In genomic region chr13:48968750-48969088, GRCm38 (mm10) we compare ENCODE assay signal across 8 mouse cellular contexts. TPM values are rescaled to one million over a fixed set of nuclear protein-coding genes. Genes with fewer than 3 reads are reported as not detected.
DNase-seq lines count a peak whose midpoint lies in the region; ATAC-seq and TF ChIP-seq lines count a peak whose summit lies in the region.

No protein-coding gene starts in this region.

- H3K4me1 ChIP-seq in lung, embryonic 14.5 days (ENCODE audit: insufficient read depth): peaks cover 11% of the 10 kb centered on the region
- H3K4me1 ChIP-seq in embryonic fibroblast, embryonic 13.5 days (ENCODE audit: control insufficient read depth, insufficient read depth, low read length): no peaks in the 10 kb centered on the region; the same call in 1 of the 2 replicates
- H3K4me1 ChIP-seq in limb, embryonic 12.5 days (replicated peaks): peaks cover 41% of the 10 kb centered on the region
- H3K4me1 ChIP-seq in olfactory bulb, adult 2 months (ENCODE audit: control insufficient read depth, insufficient read depth, low read length): peaks cover 13% of the 10 kb centered on the region

- peak overlapping the region; percentile 96 for H3K9ac ChIP-seq in lung, embryonic 14.5 days
- peak overlapping the region; percentile 95 for H3K9ac ChIP-seq in limb, embryonic 12.5 days (replicated peaks)

- no peaks in the 10 kb centered on the region for H3K9me3 ChIP-seq in lung, embryonic 14.5 days (ENCODE audit: low read depth, low read length)
- no peaks in the 10 kb centered on the region for H3K9me3 ChIP-seq in limb, embryonic 12.5 days

- H3K36me3 ChIP-seq in lung, embryonic 14.5 days (ENCODE audit: insufficient read depth): peaks cover 13% of the 10 kb centered on the region; the same call in 1 of the 2 replicates
- peaks cover 17% of the 10 kb centered on the region; the same call in 1 of the 2 replicates for H3K36me3 ChIP-seq in limb, embryonic 12.5 days

- peak overlapping the region; percentile 97 for H3K27ac ChIP-seq in lung, embryonic 14.5 days (ENCODE audit: low read depth)
- peak overlapping the region; percentile 60 for H3K27ac ChIP-seq in embryonic fibroblast, embryonic 13.5 days (ENCODE audit: insufficient read depth, low read length)
- H3K27ac ChIP-seq in limb, embryonic 12.5 days: peak overlapping the region; percentile 95
- peak overlapping the region; percentile 96 for H3K27ac ChIP-seq in olfactory bulb, adult 2 months (ENCODE audit: insufficient read depth, low read depth, low read length)

- TF ChIP-seq CTCF in lung, embryonic 14.5 days (IDR thresholded peaks at IDR 0.05; ENCODE audit: low read depth): no peak
- TF ChIP-seq CTCF in embryonic fibroblast, embryonic 13.5 days (IDR thresholded peaks at IDR 0.05; ENCODE audit: borderline replicate concordance, insufficient read depth, low read length): no peak
- TF ChIP-seq CTCF in olfactory bulb, adult 2 months (IDR thresholded peaks at IDR 0.05; ENCODE audit: insufficient read depth, low read depth, low read length): no peak

- peak overlapping the region; percentile 98 for H3K4me2 ChIP-seq in lung, embryonic 14.5 days
- H3K4me2 ChIP-seq in limb, embryonic 12.5 days: peak overlapping the region; percentile 97

- 6% methylated on average over 7 of the region's 7 CpGs for WGBS in lung, embryonic 14.5 days
- 11% methylated on average over 7 of the region's 7 CpGs for WGBS in limb, embryonic 12.5 days
- 5% methylated on average over 7 of the region's 7 CpGs for WGBS in olfactory bulb, adult 2 months

- no peak for DNase-seq in lung, embryonic 14.5 days
- DNase-seq in lung, adult 18-20 months: no peak
- DNase-seq in retina, postnatal 1 day: no peak
- DNase-seq in urinary bladder, postnatal 4 days (ENCODE audit: low spot score in 2 of 2): no peak
- DNase-seq in frontal cortex, postnatal 36 days (ENCODE audit: low spot score in 2 of 2): no peak

- no peak for ATAC-seq in lung, embryonic 14.5 days (ENCODE audit: insufficient read depth)
- no peak for ATAC-seq in limb, embryonic 12.5 days (ENCODE audit: insufficient number of reproducible peaks, insufficient read depth, low FRiP score, low TSS enrichment, low read depth)

- H3K4me3 ChIP-seq in lung, embryonic 14.5 days (ENCODE audit: low read depth, low read length): peak overlapping the region; percentile 96
- peak overlapping the region; percentile 62 for H3K4me3 ChIP-seq in embryonic fibroblast, embryonic 13.5 days (ENCODE audit: insufficient read depth, low read length)
- H3K4me3 ChIP-seq in limb, embryonic 12.5 days (replicated peaks): peak overlapping the region; percentile 91
- peak overlapping the region; percentile 71 for H3K4me3 ChIP-seq in olfactory bulb, adult 2 months (ENCODE audit: insufficient read depth, low read depth, low read length)

- TF ChIP-seq POLR2A in embryonic fibroblast, embryonic 13.5 days (IDR thresholded peaks at IDR 0.05; ENCODE audit: low read depth, low read length): no peak
- no peak for TF ChIP-seq POLR2A in olfactory bulb, adult 2 months (IDR thresholded peaks at IDR 0.05; ENCODE audit: insufficient read depth, low read depth, low read length)

- no peaks in the 10 kb centered on the region for H3K27me3 ChIP-seq in lung, embryonic 14.5 days (ENCODE audit: insufficient read depth, low read length)
- H3K27me3 ChIP-seq in limb, embryonic 12.5 days: no peaks in the 10 kb centered on the region

RNA-seq across cellular contexts. Expression of gene Fam120a, which starts 0.9 kb away (rescaled TPM):
- 37.0 and 37.7 TPM in 2 replicates for polyA plus RNA-seq in lung, embryonic 14.5 days (2014; fragmentation: Nextera tagmentation; extraction: Ambion mirVana)
- 168 and 174 TPM in 2 replicates for polyA plus RNA-seq in embryonic fibroblast, embryonic 13.5 days (2011; ENCODE audit: insufficient read length, low read depth, missing spikeins)
- polyA plus RNA-seq in limb, embryonic 12.5 days (2016; fragmentation: Nextera tagmentation; extraction: Ambion mirVana): 16.4 and 17.3 TPM in 2 replicates
- 79.3 TPM in 1 of 2 replicates, not detected in the other for polyA plus RNA-seq in olfactory bulb, adult 2 months (2012; ENCODE audit: insufficient read depth, insufficient read length, low replicate concordance, missing spikeins)
